In genomic region chr1:189922721-189923120, GRCm38 (mm10) we compare ENCODE assay signal across 7 mouse cellular contexts. TPM values are rescaled to one million over a fixed set of nuclear protein-coding genes. Genes with fewer than 3 reads are reported as not detected.
DNase-seq lines count a peak whose midpoint lies in the region; ATAC-seq and TF ChIP-seq lines count a peak whose summit lies in the region.

No protein-coding gene starts in this region.

- H3K9me3 ChIP-seq in CH12.LX (replicated peaks; ENCODE audit: low read length) = no peaks in the 10 kb centered on the region
- H3K9me3 ChIP-seq in ES-Bruce4 (replicated peaks; ENCODE audit: control insufficient read depth, insufficient read depth, low read length, poor library complexity, severe bottlenecking) = no peaks in the 10 kb centered on the region
- no peaks in the 10 kb centered on the region for H3K9me3 ChIP-seq in heart, postnatal 0 days (replicated peaks; ENCODE audit: control insufficient read depth, low read length)
- no peaks in the 10 kb centered on the region for H3K9me3 ChIP-seq in limb, embryonic 13.5 days
- H3K9me3 ChIP-seq in stomach, embryonic 16.5 days (replicated peaks; ENCODE audit: control insufficient read depth, low read length) = no peaks in the 10 kb centered on the region

- H3K9ac ChIP-seq in CH12.LX (ENCODE audit: insufficient read depth, low read depth) (peak overlapping the region; percentile 67), ES-Bruce4 (ENCODE audit: low read depth, poor library complexity, severe bottlenecking) (peak overlapping the region; percentile 77)
- H3K9ac ChIP-seq in heart, postnatal 0 days (replicated peaks; ENCODE audit: low read depth, low read length) = no peak overlapping the region
- peak overlapping the region; percentile 86 for H3K9ac ChIP-seq in limb, embryonic 13.5 days
- H3K9ac ChIP-seq in stomach, embryonic 16.5 days (ENCODE audit: low read length) = peak overlapping the region; percentile 93

- peak overlapping the region; percentile 74 to 98 (median 92) for H3K4me3 ChIP-seq in CH12.LX (replicated peaks in 1 of 3; ENCODE audit: low read depth in 2 of 3, low read length in 2 of 3, poor library complexity in 1 of 3)
- H3K4me3 ChIP-seq in ES-Bruce4 (ENCODE audit: low read depth, low read length) = peak overlapping the region; percentile 93; the same call in 1 of the 2 replicates
- H3K4me3 ChIP-seq in heart, postnatal 0 days (ENCODE audit: low read depth, low read length) = peak overlapping the region; percentile 81
- H3K4me3 ChIP-seq in limb, embryonic 13.5 days = peak overlapping the region; percentile 78
- H3K4me3 ChIP-seq in stomach, embryonic 16.5 days (replicated peaks; ENCODE audit: low read length) = peak overlapping the region; percentile 81

- no peak for TF ChIP-seq RAD21 in CH12.LX (IDR thresholded peaks at IDR 0.05; ENCODE audit: low read depth, low read length)

- H3K36me3 ChIP-seq in CH12.LX (replicated peaks in 1 of 2; ENCODE audit: control insufficient read depth in 1 of 2, insufficient read depth in 1 of 2, low read length in 1 of 2) (peaks cover 0 to 13% of the 10 kb centered on the region in 2 experiments), ES-Bruce4 (ENCODE audit: control insufficient read depth, insufficient read depth, low read length, poor library complexity, severe bottlenecking) (no peaks in the 10 kb centered on the region)
- H3K36me3 ChIP-seq in heart, postnatal 0 days (replicated peaks; ENCODE audit: control insufficient read depth, insufficient read depth, low read length) = no peaks in the 10 kb centered on the region
- H3K36me3 ChIP-seq in limb, embryonic 13.5 days = no peaks in the 10 kb centered on the region
- H3K36me3 ChIP-seq in stomach, embryonic 16.5 days (ENCODE audit: control insufficient read depth, insufficient read depth, low read length) = no peaks in the 10 kb centered on the region

- in situ Hi-C loops in CH12.LX (cut with MboI; ENCODE audit: low pct_ligation_motif_present, low pct_unique_long_range_greater_than_20kb, low sequenced_read_pairs) = loop anchor here (5.0 kb wide), 1 partner anchor 35 kb away; no protein-coding TSS in a partner anchor

- ATAC-seq in heart, postnatal 0 days (ENCODE audit: insufficient read depth, low read depth) = no peak
- ATAC-seq in limb, embryonic 13.5 days (ENCODE audit: low FRiP score, low read depth) = peak; percentile 26; the same call in 1 of the 2 replicates
- ATAC-seq in stomach, embryonic 16.5 days (ENCODE audit: insufficient read depth, low FRiP score) = no peak

- dilution Hi-C loops in CH12.LX (cut with MboI; ENCODE audit: extremely low pct_ligation_motif_present, extremely low pct_unique_long_range_greater_than_20kb, low sequenced_read_pairs) = no loop called here

- H3K4me1 ChIP-seq in CH12.LX (ENCODE audit: control insufficient read depth in 1 of 2, insufficient read depth in 2 of 2) (peaks cover 7 to 40% of the 10 kb centered on the region in 2 experiments; a peak in 3 of 4 replicates), ES-Bruce4 (ENCODE audit: control insufficient read depth, insufficient read depth, low read length) (peaks cover 3% of the 10 kb centered on the region)
- peaks cover 32% of the 10 kb centered on the region for H3K4me1 ChIP-seq in heart, postnatal 0 days (ENCODE audit: control insufficient read depth, insufficient read depth)
- peaks cover 31% of the 10 kb centered on the region for H3K4me1 ChIP-seq in limb, embryonic 13.5 days
- H3K4me1 ChIP-seq in stomach, embryonic 16.5 days (ENCODE audit: control insufficient read depth, insufficient read depth, low read length) = peaks cover 19% of the 10 kb centered on the region

- H3K27me3 ChIP-seq in CH12.LX (replicated peaks) (no peaks in the 10 kb centered on the region), ES-Bruce4 (ENCODE audit: control insufficient read depth, insufficient read depth, low read length, poor library complexity, severe bottlenecking) (no peaks in the 10 kb centered on the region)
- no peaks in the 10 kb centered on the region for H3K27me3 ChIP-seq in heart, postnatal 0 days (ENCODE audit: control insufficient read depth, insufficient read depth, low read length)
- H3K27me3 ChIP-seq in limb, embryonic 13.5 days = 0 out of 2 replicates have a peak, but pooled peaks cover 5% of the 10 kb centered on the region
- no peaks in the 10 kb centered on the region for H3K27me3 ChIP-seq in stomach, embryonic 16.5 days (ENCODE audit: control insufficient read depth, insufficient read depth, low read length)

- TF ChIP-seq EP300 in CH12.LX (IDR thresholded peaks at IDR 0.05; ENCODE audit: low read length) (no peak), ES-Bruce4 (IDR thresholded peaks at IDR 0.05; ENCODE audit: insufficient read depth, low read depth, low read length) (no peak)
- no peak for TF ChIP-seq EP300 in heart, postnatal 0 days (IDR thresholded peaks at IDR 0.05; ENCODE audit: low read depth)

- no peak for TF ChIP-seq CTCF in CH12.LX (conservative IDR thresholded peaks at IDR 0.05 in 1 of 2, IDR thresholded peaks at IDR 0.05 in 1 of 2; ENCODE audit: low read depth in 2 of 2, low read length in 2 of 2)
- TF ChIP-seq CTCF in ES-Bruce4 (IDR thresholded peaks at IDR 0.05; ENCODE audit: low read depth, low read length) = no peak
- TF ChIP-seq CTCF in heart, postnatal 0 days (IDR thresholded peaks at IDR 0.05; ENCODE audit: low read depth) = no peak

- H3K79me2 ChIP-seq in CH12.LX (replicated peaks; ENCODE audit: control insufficient read depth, extremely low read depth, insufficient read depth, poor library complexity, severe bottlenecking) = peaks cover 9% of the 10 kb centered on the region

- peak overlapping the region; percentile 87 for H3K4me2 ChIP-seq in CH12.LX (ENCODE audit: insufficient read depth, low read depth, poor library complexity, severe bottlenecking)
- H3K4me2 ChIP-seq in heart, postnatal 0 days (ENCODE audit: low read depth, low read length) = peak overlapping the region; percentile 91
- peak overlapping the region; percentile 95 for H3K4me2 ChIP-seq in limb, embryonic 13.5 days (replicated peaks)
- peak overlapping the region; percentile 91 for H3K4me2 ChIP-seq in stomach, embryonic 16.5 days (ENCODE audit: low read depth, low read length)

- TF ChIP-seq POLR2A in CH12.LX (IDR thresholded peaks at IDR 0.05; ENCODE audit: low read depth, low read length) (no peak), ES-Bruce4 (IDR thresholded peaks at IDR 0.05; ENCODE audit: insufficient read depth, low read length) (no peak)

- DNase-seq in CH12.LX (ENCODE audit: extremely low read depth) = no peak
- no peak for DNase-seq in heart, postnatal 0 days (ENCODE audit: low spot score)
- no peak for DNase-seq in layer of hippocampus, adult 18-20 months (ENCODE audit: low spot score in 2 of 2)
- DNase-seq in layer of hippocampus, adult 9-10 months (ENCODE audit: low spot score) = no peak

- H3K27ac ChIP-seq in CH12.LX (ENCODE audit: insufficient read depth, low read depth) (no peak overlapping the region), ES-Bruce4 (ENCODE audit: insufficient read depth, low read length) (no peak overlapping the region)
- H3K27ac ChIP-seq in heart, postnatal 0 days (ENCODE audit: low read depth) = peak overlapping the region; percentile 90
- peak overlapping the region; percentile 70; the same call in 1 of the 2 replicates for H3K27ac ChIP-seq in limb, embryonic 13.5 days
- no peak overlapping the region for H3K27ac ChIP-seq in stomach, embryonic 16.5 days (ENCODE audit: low read length)

- 23% methylated on average over 9 of the region's 9 CpGs for WGBS in heart, postnatal 0 days
- 7% methylated on average over 9 of the region's 9 CpGs for whole genome bisulfite sequencing in limb, embryonic 13.5 days
- WGBS in stomach, embryonic 16.5 days = 23% methylated on average over 9 of the region's 9 CpGs

TF ChIP-seq in CH12.LX, 34 proteins besides CTCF, POLR2A, EP300 and RAD21:
- TF ChIP-seq CHD2 (IDR thresholded peaks at IDR 0.05; ENCODE audit: low read length) (no peak), USF1 (IDR thresholded peaks at IDR 0.05; ENCODE audit: low read depth, low read length) (no peak), SIN3A (IDR thresholded peaks at IDR 0.05; ENCODE audit: low read length) (no peak; the same call in 1 of the 2 replicates), KAT2A (IDR thresholded peaks at IDR 0.05; ENCODE audit: insufficient replicate concordance, low read length) (no peak), E2F4 (IDR thresholded peaks at IDR 0.05; ENCODE audit: insufficient replicate concordance, low read depth, low read length) (no peak), IRF4 (IDR thresholded peaks at IDR 0.05; ENCODE audit: low read depth, low read length) (no peak), ZMIZ1 (IDR thresholded peaks at IDR 0.05; ENCODE audit: low read depth, low read length) (no peak)

RNA-seq across cellular contexts. Expression of gene Smyd2, which starts 0.6 kb away (rescaled TPM):
- total RNA-seq in CH12.LX (2012; rRNA removed) (79.9 and 92.7 TPM in 2 replicates), CH12.LX (2014; rRNA removed) (84.7 and 85.8 TPM in 2 replicates)
- polyA plus RNA-seq in CH12.LX (2012; ENCODE audit: insufficient read length, low read depth) (103 and 119 TPM in 2 replicates), ES-Bruce4 (2011; ENCODE audit: insufficient read depth, insufficient read length, low read depth, missing spikeins) (31.5 and 34.8 TPM in 2 replicates)
- 218 and 234 TPM in 2 replicates for total RNA-seq in heart, postnatal 0 days (2014; rRNA removed; ENCODE audit: low replicate concordance)
- 219 and 239 TPM in 2 replicates for polyA plus RNA-seq in heart, postnatal 0 days (2015; fragmentation: Nextera tagmentation; extraction: Ambion mirVana)
- 87.3 and 92.9 TPM in 2 replicates for polyA plus RNA-seq in limb, embryonic 13.5 days (2015; fragmentation: Nextera tagmentation; extraction: Ambion mirVana)
- polyA plus RNA-seq in stomach, embryonic 16.5 days (2015; fragmentation: Nextera tagmentation; extraction: Ambion mirVana) = 79.8 and 89.3 TPM in 2 replicates
- 10 to 100 TPM; 74.3 to 80.3 TPM for total RNA-seq in layer of hippocampus, adult 18-20 months (2021)

Comparison
In these comparisons a context has a peak if more than half of its experiments do, and no peak if none do; other contexts are left out.
1. H3K27ac ChIP-seq: peak in heart, postnatal 0 days (single experiment) and limb, embryonic 13.5 days (single experiment); none in CH12.LX (single experiment), ES-Bruce4 (single experiment) and stomach, embryonic 16.5 days (single experiment).
2. Peak in every context shown above with its lines, with median percentiles within 50 percentile points of each other: H3K4me2 ChIP-seq and H3K4me3 ChIP-seq.